Mouse (Mus musculus) embryo, embryonic 10 days (tissue): Measurements from ENCODE around the gene Kmt2e.

Source experiments
- DNase-seq: peaks from one replicate; pipeline ENCODE4 v3.0.0-alpha.2; 2015; ENCODE audit warnings: low spot score

The Kmt2e gene

DNA sequence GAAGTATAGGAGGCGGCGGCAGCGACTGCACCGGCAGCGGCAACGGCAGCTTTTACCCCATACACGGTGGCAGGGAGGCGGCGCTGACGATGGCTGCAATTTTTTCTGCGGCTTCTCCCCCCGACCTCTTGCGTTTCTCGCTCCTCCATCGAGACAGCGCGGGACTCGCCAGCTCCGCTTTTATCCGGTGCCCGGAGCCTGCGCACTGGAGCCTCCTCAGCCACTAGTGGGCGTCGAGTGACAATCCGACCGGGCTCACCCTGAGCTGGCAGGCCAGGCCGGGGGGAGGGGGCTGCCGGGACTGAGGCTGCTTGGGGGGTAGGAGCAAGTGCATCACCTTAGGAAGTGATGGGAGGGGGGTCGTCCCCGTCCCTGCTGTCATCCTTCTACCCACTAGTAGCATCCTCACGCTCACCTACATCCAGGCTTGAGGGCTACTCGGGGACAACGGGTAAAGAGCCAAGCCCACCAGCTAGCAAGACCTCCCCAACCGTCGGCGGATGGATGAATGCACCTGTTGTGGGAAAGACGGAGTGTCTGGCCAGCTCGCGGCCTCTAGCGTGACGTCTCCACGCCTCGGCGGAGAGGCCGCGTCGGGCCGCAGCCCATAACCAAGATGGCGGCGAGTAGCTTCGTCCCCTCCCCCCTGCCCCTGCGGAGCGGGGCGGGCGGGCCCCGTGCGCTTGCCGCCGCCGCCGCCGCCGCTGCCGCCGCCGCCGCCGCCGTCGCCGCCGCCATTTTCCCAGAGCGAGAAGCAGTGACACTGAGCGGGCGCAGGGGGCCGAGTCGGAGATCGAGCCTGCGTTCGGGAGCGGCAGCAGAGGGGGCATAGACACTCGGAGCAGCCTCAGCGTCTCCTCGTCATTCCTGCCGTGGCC, at the start of gene Kmt2e:
Gene Kmt2e (plus strand): TSS at position 722 of the 878 bp plus-strand sequence.
- peak; percentile 89 for DNase-seq

DNA sequence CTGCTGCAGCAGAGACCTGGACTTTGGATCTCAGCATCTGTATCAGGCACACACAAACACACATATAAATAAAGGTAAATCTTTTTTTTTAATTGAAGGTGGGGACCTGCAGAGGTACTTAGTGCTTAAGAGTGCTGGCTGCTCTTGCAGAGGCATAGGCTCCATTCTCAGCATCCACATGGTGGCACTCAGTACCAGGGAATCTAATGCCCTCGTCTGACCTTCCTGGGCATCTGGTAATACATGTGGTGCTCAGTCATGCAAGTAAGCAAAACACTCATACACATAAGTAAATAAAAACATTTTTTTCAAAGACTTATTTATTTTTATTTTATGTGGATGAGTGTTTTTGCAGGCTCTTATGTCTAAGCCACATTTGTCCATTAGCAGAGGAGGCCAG, 49.1 kb upstream of the Kmt2e start:
- no peak for DNase-seq

DNA sequence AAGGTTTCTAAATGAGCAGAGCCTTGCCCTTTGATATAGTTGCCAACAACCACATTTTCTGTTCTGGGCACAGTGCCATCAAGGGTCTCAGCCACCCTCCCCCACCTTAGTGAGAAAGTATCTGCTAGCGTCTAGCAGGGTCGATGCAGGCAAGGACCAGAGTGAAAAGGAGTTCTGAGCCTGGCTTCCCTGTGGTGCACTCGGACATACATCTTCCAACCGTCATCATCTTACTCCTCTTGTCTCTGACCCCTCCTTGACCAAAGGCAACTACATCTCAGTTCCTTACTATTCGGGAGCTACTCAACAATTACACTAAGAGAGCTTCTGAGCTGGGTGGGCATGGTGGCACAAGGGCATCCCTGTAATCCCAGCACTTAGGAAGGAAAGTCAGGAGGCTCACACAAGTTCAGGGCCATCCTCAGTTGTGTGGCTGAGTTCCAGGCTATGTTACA, 48.5 kb upstream of the Kmt2e start:
- DNase-seq = no peak

DNA sequence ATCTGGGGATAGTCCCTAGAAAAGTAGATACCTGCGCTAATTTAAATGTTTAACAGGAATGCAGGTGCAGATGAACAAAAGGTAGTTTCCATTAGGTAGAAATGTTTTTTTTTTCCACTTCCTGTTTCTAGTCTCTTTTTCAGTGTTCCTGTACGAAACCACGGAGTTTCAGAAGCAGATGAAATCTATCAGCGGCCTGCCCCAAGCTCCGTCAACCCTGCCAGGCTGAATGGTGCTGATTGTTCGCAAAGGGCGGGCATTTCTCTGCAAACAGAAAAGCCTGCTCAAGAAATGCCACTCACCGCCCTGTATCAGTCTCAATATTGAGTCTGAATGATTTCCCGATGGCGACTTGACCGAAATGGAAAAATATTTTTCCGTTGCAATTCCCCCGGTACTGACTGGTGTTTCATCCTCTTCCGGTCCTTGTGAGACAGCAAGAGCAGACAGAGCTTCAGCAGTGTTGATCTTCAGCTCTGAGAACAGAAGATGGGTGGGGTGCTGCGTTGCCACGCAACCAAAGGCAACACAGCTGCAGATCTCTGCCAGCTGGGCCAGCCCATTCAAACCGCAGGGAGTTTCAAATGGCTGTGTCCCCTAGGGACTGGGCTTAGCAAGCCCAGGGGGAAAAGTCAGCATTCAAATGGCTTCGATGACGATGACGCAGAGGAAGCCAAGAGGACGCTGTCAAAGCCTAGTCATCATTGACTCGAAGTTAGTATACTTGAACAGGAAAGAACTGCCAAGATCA, 47.5 kb upstream of the Kmt2e start:
- peak; percentile 91 for DNase-seq

DNA sequence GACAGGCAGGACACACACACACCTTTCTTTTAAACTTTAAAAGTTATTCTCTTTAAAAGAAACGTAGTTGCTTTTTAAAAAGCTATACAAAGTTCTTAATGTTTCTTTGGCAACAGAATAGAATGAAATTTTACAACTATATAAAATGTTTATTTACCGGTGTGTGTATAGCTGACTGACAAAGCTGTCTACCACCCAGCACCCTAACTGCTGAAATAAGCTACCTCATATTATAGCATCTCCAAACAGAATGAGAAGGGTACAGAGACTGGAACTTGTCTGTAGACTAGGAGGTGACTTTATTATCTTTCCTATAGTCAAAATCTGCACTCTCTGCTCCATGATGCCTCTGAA, 47.0 kb upstream of the Kmt2e start:
- DNase-seq = no peak

DNA sequence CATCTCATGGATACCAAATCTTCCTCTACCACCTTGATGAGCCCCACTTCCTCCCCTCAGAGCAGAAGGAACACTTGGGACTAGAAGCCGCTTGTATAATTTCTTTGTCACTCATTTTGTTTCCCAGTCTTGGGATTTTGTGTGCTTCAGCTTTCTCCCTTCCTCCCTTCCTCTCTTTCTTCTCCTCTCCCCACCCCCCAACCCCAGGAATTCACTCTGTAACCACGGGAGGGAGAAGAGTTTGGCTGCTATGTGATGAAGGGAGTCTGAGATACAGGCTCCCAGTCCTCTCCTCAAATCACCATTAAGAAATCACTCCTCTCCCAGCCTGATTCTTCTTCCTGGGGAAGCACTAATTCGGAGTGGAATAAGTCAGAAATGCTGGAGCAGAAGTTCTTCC, 46.1 kb upstream of the Kmt2e start:
- no peak for DNase-seq

DNA sequence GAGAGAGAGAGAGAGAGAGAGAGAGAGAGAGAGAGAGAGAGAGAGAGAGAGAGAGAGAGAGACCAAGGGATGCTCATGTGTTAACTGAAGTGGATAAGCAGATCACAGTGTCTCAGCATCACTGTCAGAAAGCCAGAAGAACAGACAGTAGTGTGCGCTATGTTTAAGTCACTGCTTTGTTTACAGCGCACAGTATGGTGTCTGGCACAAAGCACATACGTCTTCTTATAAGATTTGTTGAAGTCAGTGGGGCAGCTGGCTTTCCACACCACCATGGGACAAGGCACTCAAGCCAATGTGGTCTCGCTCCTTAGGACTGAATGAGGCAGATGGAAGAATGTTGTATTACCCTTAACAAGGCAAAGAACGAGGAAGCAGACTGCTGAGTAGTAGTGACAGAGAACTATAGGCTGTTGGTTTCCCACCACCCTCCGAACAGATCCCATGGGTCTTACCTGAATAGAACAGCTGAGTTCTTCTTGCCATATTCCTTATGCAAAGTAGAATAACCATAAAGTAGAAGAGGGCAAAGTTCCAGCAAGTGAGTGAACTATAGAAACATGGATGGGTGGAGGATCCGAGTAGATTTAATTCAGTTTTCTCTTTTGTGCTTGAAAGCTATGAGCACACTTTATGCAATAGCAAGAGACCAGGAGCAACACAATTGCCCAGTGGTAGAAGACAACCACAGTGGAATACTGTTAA, 44.5 kb upstream of the Kmt2e start:
- DNase-seq = no peak

DNA sequence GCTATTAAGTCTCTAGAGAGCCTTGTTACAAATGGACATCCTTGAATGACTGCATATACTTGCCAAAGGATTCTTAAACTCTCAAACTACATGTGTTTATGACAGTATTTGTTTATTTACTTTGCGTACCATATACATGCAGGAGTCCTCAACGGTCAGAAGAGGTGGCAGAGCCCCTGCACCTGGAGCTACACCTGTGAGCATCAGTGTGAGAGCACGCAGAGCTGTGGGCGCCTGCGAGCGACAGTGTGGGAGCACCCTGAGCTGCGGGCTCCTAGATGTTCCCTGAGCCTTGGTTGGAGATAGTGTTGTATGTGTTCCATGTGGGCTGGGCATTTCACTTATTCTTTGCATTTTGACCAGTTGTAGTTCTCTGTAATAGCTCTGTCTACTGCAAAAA, 42.5 kb upstream of the Kmt2e start:
- DNase-seq = no peak

DNA sequence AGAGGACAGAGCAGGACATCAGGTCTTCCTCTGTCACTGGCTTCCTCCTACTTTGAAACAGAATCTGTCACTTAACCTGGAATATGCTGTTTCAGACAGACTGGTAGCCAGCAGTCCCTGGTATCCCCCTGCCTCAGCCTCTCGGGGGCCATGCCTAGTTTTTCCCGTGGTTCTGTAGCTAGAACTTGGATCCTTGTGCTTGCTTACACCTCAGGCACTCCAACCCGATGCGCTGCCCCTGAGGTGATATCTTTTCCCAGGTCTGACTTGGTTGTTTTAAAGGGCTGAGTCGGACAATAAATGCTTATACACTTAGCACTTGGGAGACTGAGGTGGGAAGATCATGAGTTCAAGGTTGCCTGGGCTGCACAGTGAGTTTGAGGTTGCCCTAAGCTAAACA, 40.4 kb upstream of the Kmt2e start:
- no peak for DNase-seq

DNA sequence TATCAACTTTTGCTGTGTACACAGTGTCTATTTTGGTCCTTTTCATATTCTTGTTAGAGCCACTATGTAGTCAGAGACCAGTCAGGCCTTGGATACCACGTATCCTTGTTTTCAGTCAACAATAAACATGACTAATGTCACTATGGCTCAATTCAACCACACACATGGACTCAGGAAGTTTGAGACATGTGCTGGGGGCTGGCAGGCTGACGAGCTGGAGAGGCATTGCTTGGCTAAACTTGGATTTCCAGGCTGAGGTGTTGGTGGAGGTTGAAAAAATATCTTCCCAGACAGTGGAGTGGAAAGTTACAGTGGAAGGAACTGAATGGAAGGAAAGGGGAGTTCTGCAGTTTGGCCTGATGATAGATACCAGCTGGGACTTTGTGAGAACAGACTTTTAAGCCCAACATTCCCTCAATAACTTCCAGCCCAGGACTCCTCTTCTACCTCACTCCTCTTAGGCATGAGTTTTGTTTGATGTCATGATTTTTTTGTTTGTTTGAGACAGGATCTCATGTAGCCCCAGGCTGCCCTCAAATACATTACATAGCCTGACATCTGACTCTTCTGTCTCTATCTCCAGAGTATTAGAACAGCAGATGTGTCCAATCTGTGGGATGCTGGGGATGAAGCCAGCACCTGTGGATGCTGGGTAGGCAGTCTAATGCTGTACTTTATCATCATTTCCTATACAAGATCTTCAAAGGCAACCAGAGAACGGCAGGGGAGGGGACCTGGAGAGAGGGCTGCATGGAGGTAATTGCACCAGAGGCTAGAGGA, 39.7 kb upstream of the Kmt2e start:
- DNase-seq = no peak

DNA sequence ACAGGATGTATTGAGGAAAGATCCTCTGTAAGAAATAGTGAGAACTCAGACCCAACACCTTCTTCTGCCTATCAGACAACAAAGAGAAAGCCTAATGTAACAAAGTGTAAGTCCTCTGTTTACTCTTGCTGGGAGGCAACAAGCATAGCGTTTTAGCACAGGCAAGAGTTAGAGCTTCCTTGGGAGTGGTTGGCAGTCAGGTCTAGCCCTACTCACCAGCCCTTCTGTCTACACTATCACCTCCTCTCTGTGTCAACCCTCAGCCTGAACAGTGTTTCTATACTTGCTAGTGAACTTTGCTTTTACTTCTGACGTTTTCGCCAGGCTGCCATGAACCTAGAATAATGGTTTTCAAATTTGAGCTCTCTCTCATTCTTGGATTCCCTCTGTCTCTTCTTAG, 38.5 kb upstream of the Kmt2e start:
- no peak for DNase-seq

DNA sequence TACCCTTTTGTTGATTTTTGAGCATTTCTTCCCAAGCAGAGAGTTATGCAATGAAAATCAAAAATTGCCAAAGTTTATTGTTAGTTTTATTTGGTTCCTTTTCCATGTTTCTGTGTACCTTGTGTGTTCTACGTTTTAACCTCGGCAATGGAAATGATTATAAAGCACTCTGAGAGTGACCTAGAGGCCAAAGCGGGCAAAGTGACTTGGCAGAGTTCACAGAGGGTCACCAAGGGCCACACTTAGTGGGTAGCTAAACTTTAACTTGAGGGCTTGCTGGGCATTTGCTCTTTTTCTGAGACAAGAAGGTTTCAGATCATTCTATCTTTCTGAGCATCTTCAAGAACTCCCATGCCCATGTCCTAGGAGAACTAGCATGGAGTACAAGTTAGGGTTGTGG, 37.5 kb upstream of the Kmt2e start:
- DNase-seq = no peak

DNA sequence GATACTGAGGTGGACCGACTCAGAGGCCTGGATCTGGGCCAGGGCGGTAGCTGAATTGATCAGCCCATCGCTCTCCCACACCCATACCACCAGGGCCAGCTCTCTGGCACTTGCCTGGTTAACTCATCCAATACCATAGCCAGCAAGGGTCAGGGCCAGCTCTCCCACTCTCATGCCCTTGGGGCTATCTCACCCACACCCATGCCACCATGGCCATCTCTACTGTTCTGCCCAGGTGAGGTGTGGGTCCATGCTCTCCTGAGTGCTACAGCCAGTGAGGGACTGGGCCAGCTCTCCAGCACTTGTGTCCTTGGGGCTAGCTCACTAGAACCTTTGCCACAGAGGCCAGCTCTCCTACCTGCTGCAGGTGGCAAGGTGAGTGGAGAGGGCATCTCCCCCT, 34.1 kb upstream of the Kmt2e start:
- no peak for DNase-seq

DNA sequence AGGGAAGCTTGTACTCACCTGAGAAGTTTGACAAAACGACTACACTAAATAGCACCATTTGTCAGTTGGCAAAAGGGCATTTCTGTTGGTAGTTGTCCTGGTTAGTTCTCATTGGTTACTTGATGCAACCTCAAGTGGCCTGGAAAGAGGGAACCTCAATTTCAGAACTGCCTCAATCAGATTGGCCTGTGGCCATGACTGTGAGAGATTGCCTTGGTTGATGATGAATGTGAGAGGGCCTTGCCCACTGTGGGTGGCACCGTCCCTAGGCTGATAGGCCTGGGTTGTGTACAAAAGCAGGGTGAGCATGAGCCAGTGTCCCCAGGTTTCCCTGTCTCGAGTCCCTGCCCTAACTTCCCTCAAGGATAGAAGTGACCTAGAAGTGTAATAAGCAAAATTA, 33.4 kb upstream of the Kmt2e start:
- no peak for DNase-seq

DNA sequence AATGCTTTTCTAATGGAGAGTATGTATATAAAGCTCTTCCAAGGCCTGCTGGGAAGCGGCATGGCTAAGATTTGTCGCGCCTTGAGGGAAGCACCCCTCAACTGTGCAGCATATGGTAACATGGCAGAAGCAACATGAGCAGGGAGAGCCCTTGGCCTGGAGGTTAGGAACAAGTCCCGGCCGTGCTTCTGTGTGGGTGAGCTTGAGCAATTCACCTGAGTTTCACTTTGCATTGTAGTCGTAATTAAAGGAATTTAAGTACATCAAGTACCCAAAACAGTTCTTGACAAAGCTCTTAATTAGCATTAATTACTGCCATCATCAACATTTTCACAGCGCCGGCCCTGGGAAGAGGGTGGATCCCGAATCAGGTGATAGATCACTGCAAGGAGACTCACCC, 32.9 kb upstream of the Kmt2e start:
- DNase-seq = no peak

DNA sequence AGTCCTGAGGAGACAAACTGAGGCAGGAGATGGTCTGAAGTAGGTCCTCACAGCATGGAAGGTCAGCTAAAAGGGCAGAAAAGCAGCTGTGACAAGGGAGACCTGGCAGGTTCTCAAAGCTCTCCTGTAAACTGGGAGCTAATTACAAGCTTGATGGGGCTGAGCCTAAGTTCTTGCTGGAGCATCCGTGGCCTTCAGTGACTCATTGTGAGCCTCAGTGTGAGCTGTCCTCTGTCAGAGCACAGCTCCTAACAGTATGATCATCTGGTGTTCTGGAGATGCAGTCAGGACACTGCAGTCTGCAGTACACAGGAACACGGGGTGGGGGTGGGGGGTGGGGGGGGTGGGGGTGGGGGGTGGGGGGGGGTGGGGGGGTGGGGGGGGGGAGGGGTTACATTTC, 32.2 kb upstream of the Kmt2e start:
- no peak for DNase-seq

DNA sequence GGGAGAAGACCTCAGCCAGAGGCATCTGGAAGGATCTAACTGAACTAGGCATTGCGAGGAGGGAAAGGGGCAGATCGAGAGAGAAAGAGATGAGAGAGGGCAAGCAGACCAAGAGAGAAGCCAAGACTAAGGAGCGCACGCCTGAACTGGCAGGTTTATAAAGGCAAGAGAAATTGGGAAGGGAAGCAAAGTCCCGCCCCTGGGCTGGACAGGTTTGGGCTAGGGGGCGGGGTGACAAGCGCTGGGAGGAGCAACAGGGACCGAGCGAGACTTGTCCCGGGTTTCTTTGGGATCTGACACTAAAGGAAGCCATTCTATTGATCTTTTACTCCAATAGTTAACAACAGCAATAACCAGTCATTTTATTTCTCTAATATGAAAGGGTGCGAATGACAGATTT, 31.1 kb upstream of the Kmt2e start:
- DNase-seq = no peak

DNA sequence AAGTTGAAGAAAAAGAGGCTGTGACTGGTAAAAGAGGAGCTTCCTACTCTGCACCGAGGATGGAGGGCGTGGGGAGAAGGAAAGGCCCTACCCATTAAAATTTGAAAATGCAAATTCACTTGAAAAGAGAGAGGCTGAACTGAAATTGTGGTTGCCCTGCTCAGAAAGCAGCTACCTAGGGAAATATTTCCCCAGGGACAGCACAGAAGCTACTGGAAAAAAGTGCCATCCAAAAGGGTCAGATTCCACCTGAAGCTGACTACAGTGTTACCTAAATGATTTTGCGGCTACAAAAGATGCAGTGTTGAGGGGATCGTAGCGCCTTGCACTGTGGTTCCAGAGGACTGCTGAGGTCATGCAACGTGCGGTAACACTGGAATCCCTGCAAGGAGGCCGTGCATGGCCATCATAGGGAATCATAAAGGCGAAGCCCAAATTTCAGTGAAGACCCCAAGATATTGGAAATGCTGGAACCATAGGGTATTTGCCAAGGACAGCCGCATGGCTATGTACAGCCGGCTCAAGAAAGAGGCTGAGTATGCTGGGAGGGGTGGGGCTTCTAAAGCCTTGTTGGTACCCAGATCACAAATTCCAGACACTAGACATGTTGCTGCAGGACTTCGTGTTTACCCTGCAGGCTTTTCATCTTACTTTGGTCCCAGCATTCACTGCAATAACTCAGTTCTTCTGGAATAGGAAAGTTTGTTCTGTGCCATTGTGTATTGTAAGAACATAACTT, 28.4 kb upstream of the Kmt2e start:
- DNase-seq = no peak

DNA sequence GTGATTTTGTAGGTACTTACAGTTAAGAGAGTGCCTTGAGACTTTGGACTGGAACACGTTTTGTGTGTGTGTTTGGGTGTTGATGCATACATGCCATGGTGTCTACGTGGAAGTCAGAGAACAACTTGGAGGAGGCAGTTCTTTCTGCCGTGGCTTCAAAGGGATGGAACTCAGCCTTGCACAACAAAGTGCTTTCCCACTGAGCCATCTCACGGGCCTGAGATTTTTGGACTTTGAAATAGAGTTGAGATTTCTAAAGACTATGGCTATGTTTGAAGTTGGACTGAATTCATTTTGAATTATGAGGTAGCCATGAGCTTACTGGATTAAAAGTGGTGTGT, 27.9 kb upstream of the Kmt2e start:
- DNase-seq = no peak

DNA sequence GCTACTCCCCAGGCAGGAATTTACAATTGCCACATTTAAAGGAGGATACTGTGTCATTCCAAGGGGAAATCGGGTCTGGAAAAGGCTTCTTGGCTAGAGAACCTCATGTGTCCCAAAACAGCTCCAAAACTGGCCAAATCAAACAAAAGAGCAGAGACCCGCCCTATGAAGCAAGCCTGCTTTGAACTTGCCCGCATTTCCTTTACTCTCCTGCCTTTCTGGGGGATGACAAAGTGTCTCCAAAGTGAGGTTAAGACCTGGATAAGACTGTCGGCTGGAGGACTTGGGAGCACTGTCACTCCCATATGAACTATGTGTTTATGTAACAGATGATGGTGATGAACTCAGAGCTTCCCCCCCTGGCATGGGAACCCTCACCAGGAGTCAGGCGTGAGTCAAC, 26.1 kb upstream of the Kmt2e start:
- DNase-seq = no peak

DNA sequence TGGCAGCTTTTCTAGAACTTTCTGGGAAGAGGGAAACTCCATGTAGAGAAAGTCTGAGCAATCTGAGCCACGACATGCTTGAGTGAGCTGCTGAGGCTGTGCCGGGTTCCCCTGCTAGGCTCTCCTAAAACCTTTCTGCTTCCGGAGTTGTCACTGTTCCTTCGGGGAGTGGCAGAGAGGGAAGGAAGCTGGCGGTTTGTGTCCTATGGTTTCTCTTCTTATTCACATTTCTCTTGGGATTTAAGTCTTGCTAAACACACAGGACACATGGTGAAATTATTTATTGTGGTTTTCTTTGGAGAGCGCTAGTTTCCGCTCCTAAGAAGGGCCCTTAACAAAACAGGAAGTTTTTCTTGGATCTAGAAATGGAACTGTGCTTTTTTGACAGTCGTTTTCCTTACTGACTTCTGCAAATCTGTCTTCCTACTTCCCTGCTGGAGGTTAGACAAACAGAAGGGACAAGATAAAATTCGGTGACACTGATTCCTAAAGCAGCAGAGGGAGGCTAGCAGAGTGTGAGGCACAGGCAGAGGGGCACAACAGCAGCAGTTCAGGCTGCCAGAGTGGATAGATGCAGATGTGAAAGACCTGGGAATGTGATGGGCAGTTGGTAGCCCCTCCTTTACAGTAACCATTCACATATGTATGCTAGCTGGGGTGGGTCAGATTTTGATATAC, 24.1 kb upstream of the Kmt2e start:
- no peak for DNase-seq
